Mouse (Mus musculus): ENCODE data around the gene Ext2. TPM values are rescaled to one million over a fixed set of nuclear protein-coding genes. Genes with fewer than 3 reads are reported as not detected.

Ext2 gene
- polyA plus RNA-seq, 1 experiment from 2014 or later = 132 TPM

- Histone ChIP-seq H3K27me3 (no peaks in the 10 kb centered on the region), H3K4me3 (replicated peaks) (no peak overlapping the region), H3K36me3 (no peaks in the 10 kb centered on the region), H3K4me2 (replicated peaks) (no peak overlapping the region), H3K27ac (replicated peaks) (peak overlapping the region; percentile 29), H3K9ac (no peak overlapping the region), H3K9me3 (replicated peaks) (no peaks in the 10 kb centered on the region), H3K4me1 (peaks cover 71% of the 10 kb centered on the region)
- ATAC-seq (ENCODE audit: insufficient number of reproducible peaks, low FRiP score, low TSS enrichment, low read depth) = no peak
- WGBS = 72% methylated on average over 7 of the region's 7 CpGs
These were observed 45.9 kb downstream of the Ext2 start for GRCm38 (mm10) chr2:93776267-93777055.

GRCm38 (mm10) chr2:93775431-93775830 lies 46.9 kb downstream of the Ext2 start:
- no peak overlapping the region for H3K4me3 ChIP-seq (replicated peaks)
- no peaks in the 10 kb centered on the region for H3K27me3 ChIP-seq
- ATAC-seq (ENCODE audit: insufficient number of reproducible peaks, low FRiP score, low TSS enrichment, low read depth) = no peak
- H3K9me3 ChIP-seq (replicated peaks) = no peaks in the 10 kb centered on the region
- no peak overlapping the region for H3K4me2 ChIP-seq (replicated peaks)
- H3K9ac ChIP-seq = no peak overlapping the region
- peak overlapping the region; percentile 29; the same call in 1 of the 2 replicates for H3K27ac ChIP-seq (replicated peaks)
- H3K4me1 ChIP-seq = peaks cover 74% of the 10 kb centered on the region
- 34% methylated on average over 4 of the region's 4 CpGs for WGBS
- no peaks in the 10 kb centered on the region for H3K36me3 ChIP-seq

GRCm38 (mm10) chr2:93774946-93775345 lies 47.4 kb downstream of the Ext2 start:
- Histone ChIP-seq H3K4me3 (replicated peaks) (no peak overlapping the region), H3K4me2 (replicated peaks) (no peak overlapping the region), H3K27ac (replicated peaks) (peak overlapping the region; percentile 29; the same call in 1 of the 2 replicates), H3K27me3 (no peaks in the 10 kb centered on the region), H3K9me3 (replicated peaks) (no peaks in the 10 kb centered on the region), H3K36me3 (no peaks in the 10 kb centered on the region), H3K9ac (no peak overlapping the region), H3K4me1 (peaks cover 72% of the 10 kb centered on the region)
- no peak for ATAC-seq (ENCODE audit: insufficient number of reproducible peaks, low FRiP score, low TSS enrichment, low read depth)
- 30% methylated on average over 5 of the region's 5 CpGs for WGBS

GRCm38 (mm10) chr2:93772765-93773085 lies 49.6 kb downstream of the Ext2 start:
- H3K27me3 ChIP-seq = no peaks in the 10 kb centered on the region
- peaks cover 57% of the 10 kb centered on the region for H3K4me1 ChIP-seq
- WGBS = 39% methylated on average over 4 of the region's 4 CpGs
- ATAC-seq (ENCODE audit: insufficient number of reproducible peaks, low FRiP score, low TSS enrichment, low read depth) = no peak
- no peak overlapping the region for H3K4me2 ChIP-seq (replicated peaks)
- H3K36me3 ChIP-seq = peaks cover 5% of the 10 kb centered on the region; the same call in 1 of the 2 replicates
- no peaks in the 10 kb centered on the region for H3K9me3 ChIP-seq (replicated peaks)
- no peak overlapping the region for H3K9ac ChIP-seq
- H3K4me3 ChIP-seq (replicated peaks) = no peak overlapping the region
- H3K27ac ChIP-seq (replicated peaks) = no peak overlapping the region; the same call in 1 of the 2 replicates

- 27% methylated on average over 16 of the region's 16 CpGs for WGBS
- H3K9me3 ChIP-seq (replicated peaks) = no peaks in the 10 kb centered on the region
- peaks cover 55% of the 10 kb centered on the region for H3K4me1 ChIP-seq
- H3K9ac ChIP-seq = no peak overlapping the region
- no peak overlapping the region for H3K4me2 ChIP-seq (replicated peaks)
- no peak overlapping the region for H3K4me3 ChIP-seq (replicated peaks)
- no peak for ATAC-seq (ENCODE audit: insufficient number of reproducible peaks, low FRiP score, low TSS enrichment, low read depth)
- H3K36me3 ChIP-seq = peaks cover 5% of the 10 kb centered on the region; the same call in 1 of the 2 replicates
- H3K27me3 ChIP-seq = no peaks in the 10 kb centered on the region
- no peak overlapping the region; the same call in 1 of the 2 replicates for H3K27ac ChIP-seq (replicated peaks)
These were observed 50.2 kb downstream of the Ext2 start for GRCm38 (mm10) chr2:93772054-93772764.

- 61% methylated on average over 4 of the region's 4 CpGs for WGBS
- ATAC-seq (ENCODE audit: insufficient number of reproducible peaks, low FRiP score, low TSS enrichment, low read depth) = no peak
- peaks cover 9% of the 10 kb centered on the region; the same call in 1 of the 2 replicates for H3K36me3 ChIP-seq
- no peak overlapping the region for H3K4me2 ChIP-seq (replicated peaks)
- H3K4me3 ChIP-seq (replicated peaks) = no peak overlapping the region
- no peak overlapping the region for H3K9ac ChIP-seq
- H3K9me3 ChIP-seq (replicated peaks) = no peaks in the 10 kb centered on the region
- no peaks in the 10 kb centered on the region for H3K27me3 ChIP-seq
- peaks cover 41% of the 10 kb centered on the region for H3K4me1 ChIP-seq
- peak overlapping the region; percentile 39; the same call in 1 of the 2 replicates for H3K27ac ChIP-seq (replicated peaks)
These were observed 51.5 kb downstream of the Ext2 start for GRCm38 (mm10) chr2:93770895-93771294.

GRCm38 (mm10) chr2:93769875-93770274 lies 52.5 kb downstream of the Ext2 start:
- WGBS = 79% methylated on average over 6 of the region's 6 CpGs
- Histone ChIP-seq H3K9ac (no peak overlapping the region), H3K4me3 (replicated peaks) (no peak overlapping the region), H3K4me2 (replicated peaks) (no peak overlapping the region), H3K9me3 (replicated peaks) (no peaks in the 10 kb centered on the region), H3K27ac (replicated peaks) (no peak overlapping the region), H3K36me3 (peaks cover 9% of the 10 kb centered on the region; the same call in 1 of the 2 replicates), H3K4me1 (peaks cover 31% of the 10 kb centered on the region), H3K27me3 (no peaks in the 10 kb centered on the region)
- ATAC-seq (ENCODE audit: insufficient number of reproducible peaks, low FRiP score, low TSS enrichment, low read depth) = no peak

GRCm38 (mm10) chr2:93765721-93766120 lies 56.6 kb downstream of the Ext2 start:
- no peak overlapping the region for H3K9ac ChIP-seq
- H3K27me3 ChIP-seq = no peaks in the 10 kb centered on the region
- H3K4me3 ChIP-seq (replicated peaks) = no peak overlapping the region
- no peak overlapping the region for H3K4me2 ChIP-seq (replicated peaks)
- H3K36me3 ChIP-seq = peaks cover 27% of the 10 kb centered on the region
- 86% methylated on average over 5 of the region's 5 CpGs for WGBS
- no peaks in the 10 kb centered on the region for H3K9me3 ChIP-seq (replicated peaks)
- peaks cover 5% of the 10 kb centered on the region; the same call in 1 of the 2 replicates for H3K4me1 ChIP-seq
- H3K27ac ChIP-seq (replicated peaks) = no peak overlapping the region
- ATAC-seq (ENCODE audit: insufficient number of reproducible peaks, low FRiP score, low TSS enrichment, low read depth) = no peak

- no peak overlapping the region for H3K4me2 ChIP-seq (replicated peaks)
- peaks cover 26% of the 10 kb centered on the region for H3K36me3 ChIP-seq
- no peaks in the 10 kb centered on the region for H3K4me1 ChIP-seq
- ATAC-seq (ENCODE audit: insufficient number of reproducible peaks, low FRiP score, low TSS enrichment, low read depth) = no peak
- 63% methylated on average over 3 of the region's 3 CpGs for WGBS
- no peak overlapping the region for H3K27ac ChIP-seq (replicated peaks)
- H3K27me3 ChIP-seq = no peaks in the 10 kb centered on the region
- no peak overlapping the region for H3K4me3 ChIP-seq (replicated peaks)
- H3K9ac ChIP-seq = no peak overlapping the region
- no peaks in the 10 kb centered on the region for H3K9me3 ChIP-seq (replicated peaks)
These were observed 58.2 kb downstream of the Ext2 start for GRCm38 (mm10) chr2:93764211-93764610.

- WGBS = 86% methylated on average over 3 of the region's 3 CpGs
- peaks cover 2% of the 10 kb centered on the region; the same call in 1 of the 2 replicates for H3K4me1 ChIP-seq
- peaks cover 17% of the 10 kb centered on the region for H3K36me3 ChIP-seq
- H3K9ac ChIP-seq = no peak overlapping the region
- no peak overlapping the region for H3K4me2 ChIP-seq (replicated peaks)
- H3K27me3 ChIP-seq = no peaks in the 10 kb centered on the region
- no peak for ATAC-seq (ENCODE audit: insufficient number of reproducible peaks, low FRiP score, low TSS enrichment, low read depth)
- H3K9me3 ChIP-seq (replicated peaks) = no peaks in the 10 kb centered on the region
- H3K27ac ChIP-seq (replicated peaks) = no peak overlapping the region
- H3K4me3 ChIP-seq (replicated peaks) = no peak overlapping the region
These were observed 62.0 kb downstream of the Ext2 start for GRCm38 (mm10) chr2:93760389-93760788.

- 53% methylated on average over 7 of the region's 7 CpGs for WGBS
- no peaks in the 10 kb centered on the region for H3K27me3 ChIP-seq
- H3K4me2 ChIP-seq (replicated peaks) = no peak overlapping the region
- H3K27ac ChIP-seq (replicated peaks) = no peak overlapping the region
- peaks cover 5% of the 10 kb centered on the region; the same call in 1 of the 2 replicates for H3K4me1 ChIP-seq
- H3K9me3 ChIP-seq (replicated peaks) = no peaks in the 10 kb centered on the region
- no peak overlapping the region for H3K9ac ChIP-seq
- H3K4me3 ChIP-seq (replicated peaks) = no peak overlapping the region
- peaks cover 17% of the 10 kb centered on the region for H3K36me3 ChIP-seq
- no peak for ATAC-seq (ENCODE audit: insufficient number of reproducible peaks, low FRiP score, low TSS enrichment, low read depth)
These were observed 63.2 kb downstream of the Ext2 start for GRCm38 (mm10) chr2:93759173-93759572.

Data from embryonic facial prominence, embryonic 15.5 days (tissue).